Mouse (Mus musculus) right cerebral cortex, adult 18-20 months (tissue): Measurements from ENCODE around the gene Gtf2ird1.
"Not testable (repeated sequence)": the region's sequence is repeated elsewhere in the genome, so short reads cannot be mapped to it uniquely, and the experiment has no call there.

Source experiments
- DNase-seq: peaks from one replicate; pipeline ENCODE4 v3.0.0; 2022; ENCODE audit warnings: mixed read lengths

Gtf2ird1 gene

DNA sequence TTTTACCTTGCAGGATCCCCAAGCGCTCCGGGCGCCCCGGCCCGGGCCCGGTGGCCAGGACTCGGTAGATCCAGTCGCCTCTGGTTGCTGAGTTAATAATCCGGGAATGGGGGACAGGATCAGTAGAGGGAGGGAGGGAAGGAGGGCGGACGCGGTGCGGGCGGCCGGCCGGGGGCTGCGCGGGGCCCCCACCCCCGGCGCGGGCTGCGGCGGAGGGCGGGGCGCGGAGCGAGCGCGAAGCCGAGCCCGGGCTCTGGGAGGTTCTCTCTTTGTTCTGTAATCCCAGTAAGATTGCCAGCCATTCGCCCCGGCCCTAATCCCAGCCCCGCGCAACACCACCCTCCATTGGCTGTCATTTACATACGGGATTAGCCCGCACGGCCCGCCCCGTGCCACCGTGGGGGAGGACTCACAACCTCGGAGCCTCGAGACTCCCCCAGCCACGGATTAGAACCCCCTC is at the start of gene Gtf2ird1:
TSS of gene Gtf2ird1 (minus strand) at position 214 of the 460 bp plus-strand sequence.
- DNase-seq = peak; percentile 79

- DNase-seq = peak; percentile 65
These were observed 49.3 kb upstream of the Gtf2ird1 start for GRCm38 (mm10) chr5:134505810-134506292.

GRCm38 (mm10) chr5:134502591-134502990 is 46.1 kb upstream of the Gtf2ird1 start:
- DNase-seq = no peak

DNA sequence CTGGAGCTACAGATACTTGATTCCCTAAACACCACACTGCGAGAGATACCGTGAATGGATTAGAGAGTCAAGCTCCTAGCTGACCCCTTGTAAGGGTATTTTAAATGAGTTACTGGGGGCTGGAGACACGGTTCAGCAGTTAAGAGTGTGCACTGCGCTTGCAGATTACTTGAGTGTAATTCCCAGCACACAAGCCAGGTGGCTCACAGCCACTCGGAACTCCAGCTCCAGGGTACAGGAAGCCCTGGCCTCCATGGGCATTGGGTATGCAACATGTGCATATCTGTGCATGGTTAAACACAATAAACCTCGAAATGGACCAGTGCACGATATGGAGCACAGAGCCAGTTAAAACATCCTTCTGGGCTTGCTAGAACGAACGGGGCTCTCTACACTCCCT is 44.9 kb upstream of the Gtf2ird1 start:
- DNase-seq = no peak

DNA sequence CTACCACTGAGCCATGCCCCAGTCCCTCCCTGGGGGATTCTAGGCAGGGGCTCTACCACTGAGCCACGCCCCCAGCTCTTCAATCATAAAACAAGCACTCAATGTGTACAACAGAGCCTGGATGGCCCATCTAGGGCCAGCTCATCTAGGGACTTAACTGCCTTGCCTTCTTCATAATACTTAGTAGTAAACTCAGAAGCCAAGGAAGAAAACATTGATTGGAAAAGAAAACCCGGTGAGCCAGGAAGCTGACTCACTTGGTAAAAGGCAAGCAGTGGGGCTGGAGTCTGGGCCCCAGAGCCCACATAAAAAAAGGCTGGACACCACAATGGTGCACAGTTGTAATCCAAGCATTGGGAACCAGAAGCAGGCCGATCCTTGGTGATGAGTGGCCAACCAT is 44.2 kb upstream of the Gtf2ird1 start:
- no peak for DNase-seq

- DNase-seq = peak; percentile 58
These were observed 43.5 kb upstream of the Gtf2ird1 start for GRCm38 (mm10) chr5:134500062-134500461.

GRCm38 (mm10) chr5:134497026-134497425 is 40.5 kb upstream of the Gtf2ird1 start:
- no peak for DNase-seq

DNA sequence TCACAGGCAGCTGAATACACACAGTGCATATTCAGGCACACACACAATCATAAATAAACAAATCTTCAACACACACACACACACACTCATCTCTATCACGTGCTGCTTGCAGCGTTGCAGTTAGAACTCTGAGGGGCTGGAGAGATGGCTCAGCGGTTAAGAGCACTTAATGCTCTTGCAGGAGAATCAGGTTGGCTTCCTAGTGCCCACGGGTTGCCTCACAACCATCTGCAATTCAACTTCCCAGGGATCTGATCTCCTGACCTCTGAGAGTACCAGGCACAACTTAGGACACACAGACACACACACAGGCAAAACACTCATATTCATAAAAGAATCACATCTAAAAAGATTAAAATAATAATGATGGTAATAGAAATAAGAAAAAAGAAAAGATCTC is 39.3 kb upstream of the Gtf2ird1 start:
- no peak for DNase-seq

DNA sequence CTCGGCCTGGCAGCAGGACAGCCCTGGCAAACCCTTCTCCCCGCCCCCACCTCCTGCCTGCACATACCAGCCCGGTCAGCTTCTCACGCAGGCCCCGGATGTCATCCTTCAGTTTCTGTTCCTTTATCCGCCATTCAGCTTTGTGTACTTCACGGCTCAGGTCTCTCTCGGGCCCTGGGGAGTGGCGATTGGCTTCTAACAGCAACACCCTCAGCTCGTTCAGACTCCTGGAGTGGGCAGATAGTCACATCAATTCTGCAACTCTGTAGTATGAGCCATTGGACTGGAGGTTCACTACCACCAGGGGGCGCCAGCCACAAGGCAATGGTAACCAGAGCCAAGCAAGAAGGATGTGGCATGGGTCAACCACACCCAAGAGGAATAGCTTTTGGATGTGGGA is 37.6 kb upstream of the Gtf2ird1 start:
- peak; percentile 91 for DNase-seq

GRCm38 (mm10) chr5:134492956-134493355 is 36.4 kb upstream of the Gtf2ird1 start:
- DNase-seq = no peak

DNA sequence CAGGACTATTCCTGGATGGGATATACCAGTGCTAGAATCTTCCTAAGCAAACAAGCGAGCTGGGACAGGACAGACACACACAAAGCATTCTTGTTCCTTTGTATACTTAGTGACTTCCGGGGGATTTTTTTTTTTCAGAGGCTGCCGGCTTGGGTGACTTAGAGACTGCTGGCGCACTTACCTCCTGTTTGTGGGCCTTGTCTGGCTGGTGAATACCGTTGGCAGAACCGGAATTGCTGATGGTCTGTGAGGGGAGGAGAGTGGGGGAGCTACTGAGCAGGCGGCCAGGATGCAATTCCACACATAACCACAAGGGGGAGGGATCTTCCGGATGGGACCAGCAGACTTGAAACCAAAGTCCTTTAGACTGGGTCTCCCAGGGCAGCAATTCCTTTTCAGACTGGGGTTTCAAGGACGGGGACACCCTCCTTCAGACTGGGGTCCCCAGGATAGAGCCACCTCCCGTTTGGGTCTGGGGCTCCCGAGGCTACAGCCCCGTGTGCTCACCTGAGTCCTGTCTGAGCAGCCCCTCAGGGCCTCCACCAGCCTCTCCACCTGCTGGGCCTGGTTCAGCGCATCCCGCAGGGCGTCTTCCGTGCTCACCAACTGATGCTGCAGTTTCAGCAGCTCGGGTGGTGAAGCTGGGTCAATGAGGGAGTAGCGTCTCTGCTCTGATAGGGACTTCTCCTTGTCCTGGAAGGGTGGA is 35.3 kb upstream of the Gtf2ird1 start:
- DNase-seq = peak; percentile 81

DNA sequence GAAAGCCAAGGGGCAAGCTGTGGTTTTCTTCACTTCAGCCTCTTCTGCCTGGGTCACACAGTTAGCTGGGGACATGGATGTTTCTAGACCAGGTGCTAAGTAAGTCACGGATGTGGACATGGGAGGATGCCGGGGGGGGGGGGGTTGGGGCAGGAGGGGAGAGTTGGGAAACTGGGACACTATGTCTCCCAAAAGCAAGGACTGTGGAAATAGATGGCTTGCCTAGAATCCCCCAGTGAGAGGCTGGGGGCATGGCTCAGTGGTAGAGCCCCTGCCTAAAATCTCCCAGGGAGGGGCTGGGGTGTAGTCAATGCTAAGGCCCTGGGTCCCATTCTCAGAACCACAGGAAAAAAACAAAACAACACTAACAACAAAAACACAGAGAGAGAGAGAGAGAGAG is 34.7 kb upstream of the Gtf2ird1 start:
- no peak for DNase-seq

- no peak for DNase-seq
These were observed 33.9 kb upstream of the Gtf2ird1 start for GRCm38 (mm10) chr5:134490465-134490864.

GRCm38 (mm10) chr5:134489583-134489982 is 33.1 kb upstream of the Gtf2ird1 start:
- no peak for DNase-seq

- no peak for DNase-seq
These were observed 32.1 kb upstream of the Gtf2ird1 start for GRCm38 (mm10) chr5:134488596-134488995.

GRCm38 (mm10) chr5:134488042-134488441 is 31.5 kb upstream of the Gtf2ird1 start:
- no peak for DNase-seq

DNA sequence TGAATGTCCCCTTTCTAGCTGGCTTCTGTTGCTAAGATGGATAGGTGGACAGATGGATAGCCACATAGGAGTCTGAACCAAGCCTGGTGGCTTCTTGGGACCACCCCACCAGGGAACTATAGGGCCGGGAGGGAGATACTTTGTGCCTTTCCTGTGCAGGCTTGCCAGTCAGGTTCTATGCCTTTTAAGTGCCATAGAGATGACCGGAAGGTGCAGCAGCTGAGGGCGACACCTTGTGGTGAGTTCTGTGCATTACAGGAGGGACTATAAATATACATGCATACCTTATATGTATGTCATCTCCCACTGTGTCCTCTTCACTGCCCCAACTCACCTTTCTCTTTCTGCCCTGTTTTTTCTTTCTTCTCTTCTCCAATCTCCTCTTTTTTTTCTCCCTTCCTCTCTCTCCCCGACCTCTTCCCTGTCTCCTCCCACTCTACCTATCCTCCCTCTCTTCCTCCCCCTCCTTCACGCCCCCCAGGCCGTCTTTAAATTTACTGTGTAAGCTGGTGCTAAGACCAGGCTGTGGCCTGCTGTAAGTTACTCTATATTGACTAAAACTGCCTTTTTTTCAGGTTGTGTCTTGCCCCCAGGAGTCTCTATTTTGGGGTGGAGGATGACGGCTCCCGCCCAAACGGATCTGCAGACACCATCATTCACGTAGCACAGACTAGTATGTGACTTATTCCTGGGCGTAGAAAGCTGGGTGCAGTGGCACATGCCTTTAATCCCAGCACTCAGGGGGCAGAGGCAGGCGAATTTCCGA is 29.6 kb upstream of the Gtf2ird1 start:
- peak; percentile 57 for DNase-seq

DNA sequence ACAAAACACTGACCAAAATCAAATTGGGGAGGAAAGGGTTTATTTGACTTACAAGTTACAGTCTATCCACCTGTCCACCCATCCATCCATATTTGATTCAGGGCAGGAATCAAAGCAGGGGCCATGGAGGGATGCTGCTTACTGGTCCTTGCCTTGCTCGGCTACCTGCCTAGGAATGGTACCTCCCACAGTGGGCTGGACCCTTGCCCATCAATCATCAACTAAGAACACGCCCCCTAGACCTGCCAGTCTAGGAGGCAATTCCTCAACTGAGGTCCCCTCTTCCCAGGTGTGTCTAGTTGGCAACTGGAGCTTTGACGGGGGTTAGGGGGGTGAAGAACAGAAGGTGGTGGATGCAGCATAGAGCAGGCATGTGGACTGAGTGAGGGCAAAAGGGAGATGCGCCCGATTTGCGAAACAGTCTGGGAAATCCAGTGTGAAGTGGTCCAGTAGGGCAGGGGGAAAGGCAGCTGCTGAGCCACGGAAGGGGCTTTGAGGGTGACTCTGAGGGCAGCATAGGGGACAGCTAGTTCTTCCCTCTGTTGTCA is 28.7 kb upstream of the Gtf2ird1 start:
- DNase-seq = no peak

GRCm38 (mm10) chr5:134483291-134483690 is 26.8 kb upstream of the Gtf2ird1 start:
- no peak for DNase-seq

DNA sequence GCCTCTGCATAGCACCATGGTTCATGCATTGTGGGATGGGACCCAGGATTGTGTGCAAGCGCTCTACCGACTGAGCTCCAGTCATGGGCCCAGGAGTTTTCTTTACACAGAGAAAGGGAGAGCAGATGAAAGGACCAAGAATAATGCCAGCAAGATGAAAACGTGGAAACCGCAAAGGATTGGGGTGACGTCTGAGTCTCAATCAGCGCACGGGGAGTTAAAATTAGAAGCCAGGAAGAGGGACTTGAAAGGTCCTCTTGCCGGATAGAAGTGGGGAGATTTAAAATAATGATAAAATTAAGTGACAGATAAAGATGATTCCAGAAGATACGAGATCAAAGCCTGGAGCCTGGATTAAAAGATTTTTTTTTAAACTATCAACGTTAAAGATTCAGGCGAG is 25.8 kb upstream of the Gtf2ird1 start:
- no peak for DNase-seq

DNA sequence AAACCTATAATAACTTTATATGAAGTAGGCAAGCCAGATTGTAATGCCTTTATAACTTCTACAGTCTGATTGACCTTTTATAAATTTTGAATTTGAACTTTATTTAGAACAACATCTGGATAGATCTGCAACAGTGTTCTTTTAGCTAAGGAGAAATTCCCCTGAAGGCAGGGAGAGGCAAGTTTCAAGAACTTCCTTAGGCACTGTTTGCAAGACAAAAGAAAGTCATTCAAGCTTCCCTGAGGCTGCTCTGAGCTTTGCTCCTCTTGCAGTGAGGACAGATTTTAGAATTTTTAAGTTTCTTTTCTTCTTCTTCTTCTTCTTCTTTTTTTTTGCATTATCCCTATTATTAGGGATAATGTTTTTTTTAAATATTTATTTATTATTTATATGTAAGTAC is 22.4 kb upstream of the Gtf2ird1 start:
- not testable (repeated sequence) for DNase-seq

DNA sequence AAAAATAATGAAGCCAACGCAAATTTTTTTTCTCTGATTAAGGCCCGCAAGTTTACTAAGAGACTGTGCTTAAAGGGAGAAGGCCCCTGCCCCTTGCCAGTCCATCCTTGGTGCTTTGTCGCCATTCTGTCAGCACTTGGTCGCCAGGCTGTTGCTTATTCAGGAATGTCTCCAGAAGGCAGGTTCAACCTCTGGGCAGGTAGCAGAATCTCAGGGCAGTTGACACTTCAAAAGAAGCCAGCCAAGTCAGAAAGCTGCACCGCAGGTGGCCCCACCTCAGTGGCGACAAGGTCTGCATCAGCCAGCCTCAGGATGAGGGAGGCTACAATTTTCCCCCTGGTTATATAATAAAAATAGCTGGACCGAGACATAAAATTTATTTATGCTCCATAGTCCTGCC is 19.2 kb upstream of the Gtf2ird1 start:
- DNase-seq = not testable (repeated sequence)

GRCm38 (mm10) chr5:134475006-134475605 is 18.6 kb upstream of the Gtf2ird1 start:
- no peak for DNase-seq
